Mouse (Mus musculus): ENCODE results near the gene Clybl. TPM values are rescaled to one million over a fixed set of nuclear protein-coding genes. Genes with fewer than 3 reads are reported as not detected.

The Clybl gene
- total and polyA plus RNA-seq, 2 experiments from 2014 or later = 10.6 to 21.0 TPM

DNA sequence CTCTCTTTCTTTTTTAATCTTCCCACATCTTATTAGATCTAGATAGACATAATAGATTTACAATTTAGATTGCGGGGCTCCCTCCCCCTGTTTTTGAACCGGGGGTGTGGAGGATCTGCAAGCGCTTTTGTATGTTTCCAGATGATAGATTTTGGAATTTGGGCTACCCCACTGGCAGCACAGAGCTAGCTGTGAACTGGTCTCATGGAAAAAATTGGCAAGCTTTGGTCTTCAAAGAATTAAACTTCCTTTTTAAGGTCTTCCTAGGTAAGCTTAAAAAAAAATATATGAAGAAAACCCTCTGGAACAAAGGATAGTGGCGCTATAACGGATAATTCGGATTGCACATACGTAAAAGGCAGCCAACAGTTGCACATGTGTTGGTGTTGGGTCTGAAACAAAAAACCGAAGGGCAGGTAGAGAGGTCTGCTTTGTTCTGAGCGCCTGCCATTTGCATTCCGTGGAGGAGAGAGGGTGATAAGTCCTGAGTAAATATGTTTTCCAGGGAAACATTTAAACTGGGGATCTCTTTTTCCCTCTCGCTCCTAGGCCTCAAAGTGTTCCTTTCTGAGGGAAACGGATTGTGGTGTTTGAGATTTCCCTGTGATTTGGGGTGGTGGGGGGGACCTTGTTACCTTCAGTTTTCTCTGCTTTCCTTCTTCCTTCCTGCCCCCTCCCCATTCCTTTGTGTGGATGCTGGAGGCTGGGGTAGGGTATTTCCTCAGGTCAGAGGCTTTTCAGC lies 193.7 kb downstream of the Clybl start:
- WGBS = 50% methylated on average over 12 of the region's 12 CpGs
- no peak overlapping the region for H3K9ac ChIP-seq
- ATAC-seq = no peak
- no peaks in the 10 kb centered on the region for H3K36me3 ChIP-seq (ENCODE audit: insufficient read depth)
- H3K4me1 ChIP-seq (ENCODE audit: insufficient read depth) = no peaks in the 10 kb centered on the region
- TF ChIP-seq CTCF (IDR thresholded peaks at IDR 0.05; ENCODE audit: low read depth) = no peak
- 0 out of 2 replicates have a peak overlapping the region, but pooled peaks have one; percentile 0 for H3K27ac ChIP-seq (ENCODE audit: low read depth, low read length)
- no peak overlapping the region for H3K4me2 ChIP-seq (ENCODE audit: low read depth)
- no peak overlapping the region for H3K4me3 ChIP-seq (ENCODE audit: low read depth, low read length)
- peaks cover 20% of the 10 kb centered on the region for H3K27me3 ChIP-seq (ENCODE audit: insufficient read depth, low read length)
- H3K9me3 ChIP-seq (ENCODE audit: low read length) = no peaks in the 10 kb centered on the region
- DNase-seq = no peak

- peaks cover 20% of the 10 kb centered on the region for H3K27me3 ChIP-seq (ENCODE audit: insufficient read depth, low read length)
- H3K27ac ChIP-seq (ENCODE audit: low read depth, low read length) = 0 out of 2 replicates have a peak overlapping the region, but pooled peaks have one; percentile 16
- 50% methylated on average over 9 of the region's 9 CpGs for WGBS
- H3K4me2 ChIP-seq (ENCODE audit: low read depth) = no peak overlapping the region
- H3K4me3 ChIP-seq (ENCODE audit: low read depth, low read length) = no peak overlapping the region
- DNase-seq = no peak
- no peak overlapping the region for H3K9ac ChIP-seq
- H3K4me1 ChIP-seq (ENCODE audit: insufficient read depth) = no peaks in the 10 kb centered on the region
- H3K9me3 ChIP-seq (ENCODE audit: low read length) = no peaks in the 10 kb centered on the region
- no peak for TF ChIP-seq CTCF (IDR thresholded peaks at IDR 0.05; ENCODE audit: low read depth)
- ATAC-seq = no peak
- no peaks in the 10 kb centered on the region for H3K36me3 ChIP-seq (ENCODE audit: insufficient read depth)
Measured at GRCm38 (mm10) chr14:122376482-122377143, 195.1 kb downstream of the Clybl start.

GRCm38 (mm10) chr14:122377681-122378080 lies 196.2 kb downstream of the Clybl start:
- no peak for TF ChIP-seq CTCF (IDR thresholded peaks at IDR 0.05; ENCODE audit: low read depth)
- ATAC-seq = no peak
- no peak for DNase-seq
- no peak overlapping the region for H3K4me2 ChIP-seq (ENCODE audit: low read depth)
- no peaks in the 10 kb centered on the region for H3K9me3 ChIP-seq (ENCODE audit: low read length)
- H3K4me3 ChIP-seq (ENCODE audit: low read depth, low read length) = no peak overlapping the region
- H3K27ac ChIP-seq (ENCODE audit: low read depth, low read length) = no peak overlapping the region
- no peak overlapping the region for H3K9ac ChIP-seq
- no peaks in the 10 kb centered on the region for H3K4me1 ChIP-seq (ENCODE audit: insufficient read depth)
- 46% methylated on average over 6 of the region's 6 CpGs for WGBS
- H3K36me3 ChIP-seq (ENCODE audit: insufficient read depth) = no peaks in the 10 kb centered on the region
- peaks cover 25% of the 10 kb centered on the region for H3K27me3 ChIP-seq (ENCODE audit: insufficient read depth, low read length)

DNA sequence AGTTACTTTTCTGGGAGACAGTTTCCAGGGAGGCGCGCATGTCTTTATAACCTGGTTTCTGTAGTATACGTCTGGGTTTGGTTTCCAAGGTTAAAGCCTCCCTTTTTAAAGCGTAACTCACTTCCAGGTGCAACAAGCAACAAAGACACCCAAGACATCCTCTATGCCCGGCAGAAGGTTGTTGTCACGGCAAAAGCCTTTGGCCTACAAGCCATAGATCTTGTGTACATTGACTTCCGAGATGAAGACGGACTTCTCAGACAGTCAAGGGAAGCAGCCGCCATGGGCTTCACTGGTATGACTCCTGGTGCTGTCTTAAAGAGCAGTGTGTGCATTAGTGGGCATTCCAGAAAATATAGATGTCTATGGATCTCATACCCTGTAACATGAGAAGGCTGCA lies 197.6 kb downstream of the Clybl start:
- no peak overlapping the region for H3K9ac ChIP-seq
- WGBS = 94% methylated on average over 9 of the region's 9 CpGs
- H3K4me1 ChIP-seq (ENCODE audit: insufficient read depth) = no peaks in the 10 kb centered on the region
- ATAC-seq (no peak), DNase-seq (no peak)
- no peak for TF ChIP-seq CTCF (IDR thresholded peaks at IDR 0.05; ENCODE audit: low read depth)
- H3K4me3 ChIP-seq (ENCODE audit: low read depth, low read length) = no peak overlapping the region
- H3K36me3 ChIP-seq (ENCODE audit: insufficient read depth) = no peaks in the 10 kb centered on the region
- no peak overlapping the region for H3K27ac ChIP-seq (ENCODE audit: low read depth, low read length)
- H3K9me3 ChIP-seq (ENCODE audit: low read length) = no peaks in the 10 kb centered on the region
- H3K4me2 ChIP-seq (ENCODE audit: low read depth) = no peak overlapping the region
- peaks cover 30% of the 10 kb centered on the region for H3K27me3 ChIP-seq (ENCODE audit: insufficient read depth, low read length)

DNA sequence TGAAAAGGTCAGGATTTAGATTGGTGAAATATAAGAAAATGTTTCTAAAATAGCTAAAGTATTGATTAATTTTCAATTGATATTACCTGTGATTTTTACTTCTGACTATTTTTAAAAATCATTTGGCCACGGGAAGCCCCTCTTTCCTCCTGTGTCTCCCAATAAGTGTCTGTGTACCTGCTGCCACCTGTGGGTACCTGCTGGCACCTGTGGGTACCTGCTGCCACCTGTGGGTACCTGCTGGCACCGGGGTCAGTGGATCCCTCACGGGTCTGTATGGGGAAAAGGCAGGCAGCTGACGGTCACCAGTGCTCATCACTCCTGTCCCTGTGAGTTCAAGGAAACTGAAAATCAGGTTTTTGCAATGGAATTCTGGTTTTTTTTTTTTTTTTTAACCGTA lies 198.5 kb downstream of the Clybl start:
- Histone ChIP-seq H3K36me3 (ENCODE audit: insufficient read depth) (no peaks in the 10 kb centered on the region), H3K9me3 (ENCODE audit: low read length) (no peaks in the 10 kb centered on the region), H3K4me3 (ENCODE audit: low read depth, low read length) (no peak overlapping the region), H3K27me3 (ENCODE audit: insufficient read depth, low read length) (peaks cover 30% of the 10 kb centered on the region), H3K4me2 (ENCODE audit: low read depth) (no peak overlapping the region), H3K27ac (ENCODE audit: low read depth, low read length) (no peak overlapping the region), H3K4me1 (ENCODE audit: insufficient read depth) (no peaks in the 10 kb centered on the region), H3K9ac (no peak overlapping the region)
- ATAC-seq = no peak
- 89% methylated on average over 5 of the region's 5 CpGs for WGBS
- DNase-seq = no peak
- no peak for TF ChIP-seq CTCF (IDR thresholded peaks at IDR 0.05; ENCODE audit: low read depth)

- ATAC-seq (no peak), DNase-seq (no peak)
- Histone ChIP-seq H3K27ac (ENCODE audit: low read depth, low read length) (no peak overlapping the region), H3K9me3 (ENCODE audit: low read length) (no peaks in the 10 kb centered on the region), H3K4me3 (ENCODE audit: low read depth, low read length) (no peak overlapping the region), H3K9ac (no peak overlapping the region), H3K36me3 (ENCODE audit: insufficient read depth) (no peaks in the 10 kb centered on the region), H3K27me3 (ENCODE audit: insufficient read depth, low read length) (peaks cover 27% of the 10 kb centered on the region), H3K4me2 (ENCODE audit: low read depth) (no peak overlapping the region), H3K4me1 (ENCODE audit: insufficient read depth) (no peaks in the 10 kb centered on the region)
- TF ChIP-seq CTCF (IDR thresholded peaks at IDR 0.05; ENCODE audit: low read depth) = no peak
- WGBS = 61% methylated on average over 15 of the region's 15 CpGs
Measured at GRCm38 (mm10) chr14:122380896-122381845, 199.7 kb downstream of the Clybl start.

Measured in forebrain, postnatal 0 days (tissue).